Mouse (Mus musculus) testis, adult 2 months (tissue): ENCODE data around the gene Lbx2.

ENCODE experiments used
- CTCF ChIP-seq: fragments of 200-500 bp; IDR thresholded peaks from 2 replicates; pipeline ENCODE4 v1.5.1; 2012; ENCODE audit warnings: low read depth, mild to moderate bottlenecking, inconsistent platforms, low read length, moderate library complexity; ENCODE audit not compliant: control insufficient read depth, insufficient read depth, insufficient replicate concordance
- POLR2A ChIP-seq: fragments of 200-500 bp; IDR thresholded peaks from 2 replicates; pipeline ENCODE4 v1.6.1; 2012; ENCODE audit warnings: low read depth, mild to moderate bottlenecking, inconsistent platforms, low read length, moderate library complexity; ENCODE audit not compliant: control insufficient read depth

GRCm38 (mm10) chr6:83065995-83066394 is 20.2 kb upstream of the Lbx2 start:
- TF ChIP-seq POLR2A (no peak), CTCF (no peak)
